In the genomic region with DNA sequence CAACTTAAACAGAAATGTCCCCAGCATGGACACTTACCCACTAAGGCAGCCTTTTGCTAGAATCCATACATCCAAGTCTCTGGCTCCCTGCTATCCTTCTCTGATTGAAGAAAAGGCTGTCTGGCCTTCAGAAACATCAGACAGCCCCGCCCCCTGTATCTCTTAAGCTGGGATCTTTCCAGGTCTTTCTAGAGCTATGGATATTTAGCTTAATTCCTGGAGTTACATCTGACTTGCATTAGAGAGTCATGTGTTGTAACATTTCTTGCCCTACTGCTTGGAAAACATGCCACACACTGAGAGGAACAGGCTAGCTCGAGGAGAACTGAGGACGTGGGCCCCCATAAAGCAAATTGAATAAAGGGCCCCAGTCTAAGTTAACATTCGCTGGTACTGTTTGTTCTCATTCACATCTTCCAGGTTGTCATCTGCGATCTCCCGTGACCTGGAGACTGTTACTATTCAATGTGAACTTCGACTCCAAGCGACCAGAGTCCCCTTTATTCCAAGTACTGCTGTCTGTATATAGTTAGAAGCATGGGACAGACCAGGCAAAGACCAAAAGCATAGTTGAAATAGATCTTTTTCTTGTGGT, we compare ENCODE assay signal across 28 mouse cellular contexts. TPM values are rescaled to one million over a fixed set of nuclear protein-coding genes. Genes with fewer than 3 reads are reported as not detected.
A peak's percentile ranks its signal among the peaks of the same experiment; 100 is the strongest.
DNase-seq lines count a peak whose midpoint lies in the region; ATAC-seq and TF ChIP-seq lines count a peak whose summit lies in the region.
"Had no signal": no experiment of that assay in that cellular context is flagged by ENCODE, and none has a peak within 500 bp of the region (broad histone marks: within the 10 kb centered on the region; RNA-seq: fewer than 3 reads in every experiment).

No protein-coding gene starts in this region.

- intact Hi-C loops in gastrocnemius, postnatal 14 days (cut with DNase I; ENCODE audit: low total_unique reads), result no loop called here

- 56% methylated on average over 8 of the region's 8 CpGs for WGBS in embryonic facial prominence, embryonic 12.5 days
- whole genome bisulfite sequencing in embryonic facial prominence, embryonic 10.5 days, result 77% methylated on average over 8 of the region's 8 CpGs
- 71% methylated on average over 8 of the region's 8 CpGs for WGBS in lung, embryonic 14.5 days

- no peak for ATAC-seq in embryonic facial prominence, embryonic 12.5 days (ENCODE audit: insufficient number of reproducible peaks, insufficient read depth, low FRiP score, low TSS enrichment)
- no peak for ATAC-seq in lung, embryonic 14.5 days (ENCODE audit: insufficient read depth)
- ATAC-seq: midbrain, embryonic 13.5 days; Patski had no signal

- H3K4me2 ChIP-seq in embryonic facial prominence, embryonic 12.5 days (replicated peaks), result no peak overlapping the region
- no peak overlapping the region for H3K4me2 ChIP-seq in lung, embryonic 14.5 days
- H3K4me2 ChIP-seq: heart, embryonic 11.5 days; hindbrain, embryonic 15.5 days; liver, embryonic 15.5 days; midbrain, embryonic 13.5 days; stomach, embryonic 15.5 days had no signal

- DNase-seq in embryonic facial prominence, embryonic 10.5 days (ENCODE audit: low spot score), result no peak
- peak; percentile 12 for DNase-seq in lung, embryonic 14.5 days
- DNase-seq in lung, postnatal 14 days, result no peak
- no peak for DNase-seq in adrenal gland, adult (ENCODE audit: inconsistent age in 2 of 2, low spot score in 1 of 2)
- no peak for DNase-seq in gastrocnemius, postnatal 14 days
- DNase-seq: cerebellum, adult 18-20 months; gastrocnemius, postnatal 10 days; kidney, adult 2 months; kidney, postnatal 36 days; lung, postnatal 4 days; right cerebral cortex, postnatal 25 days had no signal

- no peak for TF ChIP-seq CTCF in lung, embryonic 14.5 days (IDR thresholded peaks at IDR 0.05; ENCODE audit: low read depth)
- TF ChIP-seq CTCF in embryonic fibroblast, embryonic 13.5 days (IDR thresholded peaks at IDR 0.05; ENCODE audit: borderline replicate concordance, insufficient read depth, low read length), result no peak

- H3K4me1 ChIP-seq in embryonic facial prominence, embryonic 12.5 days, result peaks cover 31% of the 10 kb centered on the region
- peaks cover 16% of the 10 kb centered on the region for H3K4me1 ChIP-seq in embryonic facial prominence, embryonic 10.5 days
- H3K4me1 ChIP-seq in lung, embryonic 14.5 days (ENCODE audit: insufficient read depth), result 0 out of 2 replicates have a peak, but pooled peaks cover 7% of the 10 kb centered on the region
- peaks cover 11% of the 10 kb centered on the region for H3K4me1 ChIP-seq in embryonic fibroblast, embryonic 13.5 days (ENCODE audit: control insufficient read depth, insufficient read depth, low read length)
- H3K4me1 ChIP-seq: liver, embryonic 15.5 days; megakaryocyte, embryonic 14.5 days; stomach, embryonic 15.5 days had no signal

- peak overlapping the region; percentile 74 for H3K27ac ChIP-seq in embryonic facial prominence, embryonic 12.5 days
- H3K27ac ChIP-seq in embryonic facial prominence, embryonic 10.5 days (replicated peaks), result no peak overlapping the region
- no peak overlapping the region for H3K27ac ChIP-seq in lung, embryonic 14.5 days (ENCODE audit: low read depth)
- peak overlapping the region; percentile 94 for H3K27ac ChIP-seq in embryonic fibroblast, embryonic 13.5 days (ENCODE audit: insufficient read depth, low read length)
- H3K27ac ChIP-seq: forebrain, embryonic 12.5 days; hindbrain, embryonic 15.5 days; layer of hippocampus, adult 2 months; liver, embryonic 15.5 days; midbrain, embryonic 13.5 days; stomach, embryonic 15.5 days had no signal

- H3K36me3 ChIP-seq in embryonic facial prominence, embryonic 12.5 days, result no peaks in the 10 kb centered on the region
- H3K36me3 ChIP-seq in embryonic facial prominence, embryonic 10.5 days (replicated peaks), result no peaks in the 10 kb centered on the region
- H3K36me3 ChIP-seq in lung, embryonic 14.5 days (ENCODE audit: insufficient read depth), result no peaks in the 10 kb centered on the region
- H3K36me3 ChIP-seq: forebrain, embryonic 12.5 days; G1E; hindbrain, embryonic 15.5 days; liver, embryonic 15.5 days; midbrain, embryonic 13.5 days; stomach, embryonic 15.5 days had no signal

- H3K4me3 ChIP-seq in embryonic facial prominence, embryonic 12.5 days, result no peak overlapping the region
- no peak overlapping the region for H3K4me3 ChIP-seq in embryonic facial prominence, embryonic 10.5 days
- H3K4me3 ChIP-seq in lung, embryonic 14.5 days (ENCODE audit: low read depth, low read length), result no peak overlapping the region
- no peak overlapping the region for H3K4me3 ChIP-seq in embryonic fibroblast, embryonic 13.5 days (ENCODE audit: insufficient read depth, low read length)
- H3K4me3 ChIP-seq: erythroblast, embryonic 14.5 days; forebrain, embryonic 12.5 days; hindbrain, embryonic 15.5 days; layer of hippocampus, adult 2 months; liver, embryonic 15.5 days; megakaryocyte, embryonic 14.5 days; midbrain, embryonic 13.5 days; stomach, embryonic 15.5 days had no signal

- TF ChIP-seq POLR2A in embryonic fibroblast, embryonic 13.5 days (IDR thresholded peaks at IDR 0.05; ENCODE audit: low read depth, low read length), result no peak

- H3K9me3 ChIP-seq in embryonic facial prominence, embryonic 12.5 days, result no peaks in the 10 kb centered on the region
- no peaks in the 10 kb centered on the region for H3K9me3 ChIP-seq in embryonic facial prominence, embryonic 10.5 days
- H3K9me3 ChIP-seq in lung, embryonic 14.5 days (ENCODE audit: low read depth, low read length), result no peaks in the 10 kb centered on the region
- H3K9me3 ChIP-seq: forebrain, embryonic 12.5 days; G1E; hindbrain, embryonic 15.5 days; liver, embryonic 15.5 days; midbrain, embryonic 13.5 days; stomach, embryonic 15.5 days had no signal

- H3K27me3 ChIP-seq in embryonic facial prominence, embryonic 12.5 days, result no peaks in the 10 kb centered on the region
- no peaks in the 10 kb centered on the region for H3K27me3 ChIP-seq in embryonic facial prominence, embryonic 10.5 days (replicated peaks; ENCODE audit: low read depth, poor library complexity, severe bottlenecking)
- no peaks in the 10 kb centered on the region for H3K27me3 ChIP-seq in lung, embryonic 14.5 days (ENCODE audit: insufficient read depth, low read length)
- H3K27me3 ChIP-seq: forebrain, embryonic 12.5 days; hindbrain, embryonic 15.5 days; liver, embryonic 15.5 days; megakaryocyte, embryonic 14.5 days; midbrain, embryonic 13.5 days; Patski; stomach, embryonic 15.5 days had no signal

- H3K9ac ChIP-seq in embryonic facial prominence, embryonic 12.5 days, result no peak overlapping the region
- H3K9ac ChIP-seq in lung, embryonic 14.5 days, result no peak overlapping the region
- H3K9ac ChIP-seq: forebrain, embryonic 12.5 days; hindbrain, embryonic 15.5 days; liver, embryonic 15.5 days; midbrain, embryonic 13.5 days; stomach, embryonic 15.5 days had no signal

RNA-seq across cellular contexts. Expression of gene Ngf, which starts 38.0 kb away (rescaled TPM):
- 6.7 and 12.4 TPM in 2 replicates for polyA plus RNA-seq in embryonic facial prominence, embryonic 12.5 days (2016; fragmentation: Nextera tagmentation; extraction: Ambion mirVana)
- 1.4 and 2.3 TPM in 2 replicates for polyA plus RNA-seq in embryonic facial prominence, embryonic 10.5 days (2016; fragmentation: Nextera tagmentation; extraction: Ambion mirVana)
- polyA plus RNA-seq in lung, embryonic 14.5 days (2014; fragmentation: Nextera tagmentation; extraction: Ambion mirVana), result 0.82 and 1.7 TPM in 2 replicates
- polyA plus RNA-seq in embryonic fibroblast, embryonic 13.5 days (2011; ENCODE audit: insufficient read length, low read depth, missing spikeins), result 18.1 and 45.3 TPM in 2 replicates
- total RNA-seq in gastrocnemius, postnatal 14 days (2021), result under 1 TPM; 0.75 to 0.96 TPM
- total RNA-seq: common myeloid progenitor, adult 5-6 weeks; granulocyte monocyte progenitor cell, adult 5-6 weeks; hematopoietic stem cell, adult 5-6 weeks; monocyte, adult 5-6 weeks had no signal
- polyA plus RNA-seq: erythroblast, embryonic 14.5 days; G1E; Patski had no signal

Comparison
In these comparisons a context has a peak if more than half of its experiments do, and no peak if none do; other contexts are left out.
1. H3K27ac ChIP-seq: peak in embryonic facial prominence, embryonic 12.5 days (single experiment) and embryonic fibroblast, embryonic 13.5 days (single experiment); none in embryonic facial prominence, embryonic 10.5 days (single experiment) and lung, embryonic 14.5 days (single experiment).